Mouse (Mus musculus): ENCODE results near the gene Wwox. TPM values are rescaled to one million over a fixed set of nuclear protein-coding genes. Genes with fewer than 3 reads are reported as not detected.

Wwox gene
- total RNA-seq, 1 experiment: 12.5 TPM

DNA sequence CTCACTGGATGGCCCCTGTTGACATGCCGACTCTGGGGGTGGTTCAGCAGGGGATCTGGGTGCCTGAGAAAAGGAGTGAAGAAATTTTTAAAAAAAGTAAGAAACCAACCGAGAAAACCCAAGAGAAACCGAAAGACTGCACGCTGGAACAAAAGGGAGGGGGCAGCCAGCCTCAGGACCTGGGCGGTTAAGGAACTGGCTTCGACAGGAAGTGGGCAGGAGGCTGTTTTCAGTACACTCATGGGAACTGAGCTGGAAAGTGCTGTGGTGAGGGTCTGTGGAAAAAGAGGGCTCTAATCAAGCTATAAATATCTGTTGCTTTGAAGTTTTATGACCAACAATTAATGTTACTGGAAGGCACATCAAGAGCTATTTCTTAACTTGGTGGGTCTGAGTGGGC is 794.6 kb downstream of the Wwox start:
- Histone ChIP-seq H3K27ac (ENCODE audit: insufficient read depth, low read depth, low read length, poor library complexity, severe bottlenecking) (no peak overlapping the region), H3K4me1 (ENCODE audit: control insufficient read depth in 2 of 2, insufficient read depth in 2 of 2, low read length in 2 of 2, poor library complexity in 1 of 2) (no peaks in the 10 kb centered on the region), H3K9ac (ENCODE audit: insufficient read depth, low read depth, low read length, poor library complexity, severe bottlenecking) (no peak overlapping the region), H3K9me3 (ENCODE audit: control insufficient read depth, insufficient read depth, low read depth, low read length) (no peaks in the 10 kb centered on the region), H3K36me3 (ENCODE audit: control insufficient read depth, insufficient read depth, low read length, poor library complexity, severe bottlenecking) (no peaks in the 10 kb centered on the region), H3K4me3 (ENCODE audit: insufficient read depth in 1 of 2, low read depth in 1 of 2, low read length in 2 of 2, poor library complexity in 1 of 2, severe bottlenecking in 1 of 2) (no peak overlapping the region)
- in situ Hi-C loops (cut with MboI; ENCODE audit: low sequenced_read_pairs in 2 of 2, unreplicated experiment in 2 of 2): no loop called here
- DNase-seq (ENCODE audit: low read depth, low spot score): no peak
- TF ChIP-seq ZC3H11A (IDR thresholded peaks at IDR 0.05; ENCODE audit: borderline replicate concordance, low read depth, low read length) (no peak), HCFC1 (IDR thresholded peaks at IDR 0.05; ENCODE audit: borderline replicate concordance, insufficient read depth, low read length) (no peak), ZNF384 (IDR thresholded peaks at IDR 0.05; ENCODE audit: low read depth, low read length) (no peak), CHD2 (IDR thresholded peaks at IDR 0.05; ENCODE audit: low read depth, low read length) (no peak), MAFK (IDR thresholded peaks at IDR 0.05; ENCODE audit: insufficient read depth, low read depth, low read length) (no peak)

DNA sequence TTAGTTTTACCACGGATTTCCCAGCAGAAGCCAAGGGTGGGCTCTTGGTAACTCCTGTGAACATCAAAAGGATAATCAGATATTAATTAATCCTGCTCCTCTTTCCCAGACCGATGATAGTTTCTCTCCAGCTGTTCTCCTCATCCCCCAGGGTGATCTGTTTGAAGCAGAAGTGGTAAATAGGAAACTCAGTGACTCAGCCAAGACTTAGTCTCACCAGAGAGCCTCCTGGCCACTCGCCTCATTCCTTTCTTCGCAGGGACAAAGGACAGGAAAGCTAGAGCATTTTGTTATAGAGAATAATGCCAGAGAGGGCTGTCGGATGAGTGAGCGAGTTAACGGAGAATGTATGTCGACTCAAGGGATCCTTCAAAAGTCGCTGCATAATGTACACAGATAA is 798.1 kb downstream of the Wwox start:
- Histone ChIP-seq H3K4me1 (ENCODE audit: control insufficient read depth in 2 of 2, insufficient read depth in 2 of 2, low read length in 2 of 2, poor library complexity in 1 of 2) (no peaks in the 10 kb centered on the region), H3K4me3 (ENCODE audit: insufficient read depth in 1 of 2, low read depth in 1 of 2, low read length in 2 of 2, poor library complexity in 1 of 2, severe bottlenecking in 1 of 2) (no peak overlapping the region), H3K27ac (ENCODE audit: insufficient read depth, low read depth, low read length, poor library complexity, severe bottlenecking) (no peak overlapping the region), H3K36me3 (ENCODE audit: control insufficient read depth, insufficient read depth, low read length, poor library complexity, severe bottlenecking) (no peaks in the 10 kb centered on the region), H3K9ac (ENCODE audit: insufficient read depth, low read depth, low read length, poor library complexity, severe bottlenecking) (no peak overlapping the region), H3K9me3 (ENCODE audit: control insufficient read depth, insufficient read depth, low read depth, low read length) (no peaks in the 10 kb centered on the region)
- in situ Hi-C loops (cut with MboI; ENCODE audit: low sequenced_read_pairs in 2 of 2, unreplicated experiment in 2 of 2): no loop called here
- no peak for TF ChIP-seq MAFK (IDR thresholded peaks at IDR 0.05; ENCODE audit: insufficient read depth, low read depth, low read length)
- no peak for TF ChIP-seq ZC3H11A (IDR thresholded peaks at IDR 0.05; ENCODE audit: borderline replicate concordance, low read depth, low read length)
- no peak for TF ChIP-seq HCFC1 (IDR thresholded peaks at IDR 0.05; ENCODE audit: borderline replicate concordance, insufficient read depth, low read length)
- TF ChIP-seq ZNF384 (IDR thresholded peaks at IDR 0.05; ENCODE audit: low read depth, low read length): no peak
- TF ChIP-seq CHD2 (IDR thresholded peaks at IDR 0.05; ENCODE audit: low read depth, low read length): no peak
- no peak for DNase-seq (ENCODE audit: low read depth, low spot score)

DNA sequence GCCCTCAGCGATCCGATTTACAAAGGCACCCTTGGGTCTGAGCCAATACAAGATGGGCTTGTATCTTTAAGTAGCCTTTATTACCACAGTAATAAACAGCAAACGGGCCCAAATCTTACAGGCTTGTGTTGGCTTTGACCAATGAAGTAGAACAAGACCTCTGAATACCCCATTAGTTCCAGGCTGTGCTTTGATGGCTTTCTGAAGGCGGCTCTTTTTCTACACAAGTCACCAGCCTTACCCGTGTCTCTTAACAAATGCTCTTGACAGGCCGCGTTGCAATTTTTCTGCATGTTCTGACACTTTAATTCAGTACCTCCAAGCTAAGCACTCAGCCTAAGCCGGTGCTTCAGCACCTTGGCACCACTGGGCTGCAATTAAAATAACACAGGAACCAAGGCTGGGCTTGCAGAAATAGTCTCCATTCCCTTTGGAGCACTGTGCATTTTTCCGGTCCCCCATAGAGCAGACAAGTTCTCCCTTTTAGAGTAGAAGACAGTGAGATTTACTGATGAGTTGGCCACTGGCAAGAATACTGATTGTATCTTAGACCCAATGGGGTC is 804.1 kb downstream of the Wwox start:
- Histone ChIP-seq H3K27ac (ENCODE audit: insufficient read depth, low read depth, low read length, poor library complexity, severe bottlenecking) (no peak overlapping the region), H3K9ac (ENCODE audit: insufficient read depth, low read depth, low read length, poor library complexity, severe bottlenecking) (no peak overlapping the region), H3K4me1 (ENCODE audit: control insufficient read depth in 2 of 2, insufficient read depth in 2 of 2, low read length in 2 of 2, poor library complexity in 1 of 2) (no peaks in the 10 kb centered on the region), H3K36me3 (ENCODE audit: control insufficient read depth, insufficient read depth, low read length, poor library complexity, severe bottlenecking) (no peaks in the 10 kb centered on the region), H3K9me3 (ENCODE audit: control insufficient read depth, insufficient read depth, low read depth, low read length) (no peaks in the 10 kb centered on the region), H3K4me3 (ENCODE audit: insufficient read depth in 1 of 2, low read depth in 1 of 2, low read length in 2 of 2, poor library complexity in 1 of 2, severe bottlenecking in 1 of 2) (no peak overlapping the region)
- TF ChIP-seq ZNF384 (IDR thresholded peaks at IDR 0.05; ENCODE audit: low read depth, low read length) (no peak), ZC3H11A (IDR thresholded peaks at IDR 0.05; ENCODE audit: borderline replicate concordance, low read depth, low read length) (no peak), MAFK (IDR thresholded peaks at IDR 0.05; ENCODE audit: insufficient read depth, low read depth, low read length) (no peak), CHD2 (IDR thresholded peaks at IDR 0.05; ENCODE audit: low read depth, low read length) (no peak), HCFC1 (IDR thresholded peaks at IDR 0.05; ENCODE audit: borderline replicate concordance, insufficient read depth, low read length) (no peak)
- DNase-seq (ENCODE audit: low read depth, low spot score): no peak
- in situ Hi-C loops (cut with MboI; ENCODE audit: low sequenced_read_pairs in 2 of 2, unreplicated experiment in 2 of 2): no loop called here

- Histone ChIP-seq H3K9me3 (ENCODE audit: control insufficient read depth, insufficient read depth, low read depth, low read length) (no peaks in the 10 kb centered on the region), H3K27ac (ENCODE audit: insufficient read depth, low read depth, low read length, poor library complexity, severe bottlenecking) (no peak overlapping the region), H3K4me3 (ENCODE audit: insufficient read depth in 1 of 2, low read depth in 1 of 2, low read length in 2 of 2, poor library complexity in 1 of 2, severe bottlenecking in 1 of 2) (no peak overlapping the region), H3K9ac (ENCODE audit: insufficient read depth, low read depth, low read length, poor library complexity, severe bottlenecking) (no peak overlapping the region), H3K36me3 (ENCODE audit: control insufficient read depth, insufficient read depth, low read length, poor library complexity, severe bottlenecking) (no peaks in the 10 kb centered on the region), H3K4me1 (ENCODE audit: control insufficient read depth in 2 of 2, insufficient read depth in 2 of 2, low read length in 2 of 2, poor library complexity in 1 of 2) (no peaks in the 10 kb centered on the region)
- DNase-seq (ENCODE audit: low read depth, low spot score): no peak
- TF ChIP-seq CHD2 (IDR thresholded peaks at IDR 0.05; ENCODE audit: low read depth, low read length): no peak
- TF ChIP-seq MAFK (IDR thresholded peaks at IDR 0.05; ENCODE audit: insufficient read depth, low read depth, low read length): no peak
- no peak for TF ChIP-seq ZNF384 (IDR thresholded peaks at IDR 0.05; ENCODE audit: low read depth, low read length)
- TF ChIP-seq ZC3H11A (IDR thresholded peaks at IDR 0.05; ENCODE audit: borderline replicate concordance, low read depth, low read length): no peak
- TF ChIP-seq HCFC1 (IDR thresholded peaks at IDR 0.05; ENCODE audit: borderline replicate concordance, insufficient read depth, low read length): no peak
- in situ Hi-C loops (cut with MboI; ENCODE audit: low sequenced_read_pairs in 2 of 2, unreplicated experiment in 2 of 2): no loop called here
Measured at GRCm38 (mm10) chr8:115249688-115250366, 810.4 kb downstream of the Wwox start.

All from ES-E14 (cell line).